Mouse (Mus musculus) lung, adult 2 months (tissue): ENCODE data around the gene Gm10563. TPM values are rescaled to one million over a fixed set of nuclear protein-coding genes. Genes with fewer than 3 reads are reported as not detected.

Experiments used
- DNase-seq: peaks from one replicate; pipeline ENCODE4 v3.0.0; 2022
- H3K4me1 ChIP-seq: fragments of 200-500 bp; 2 replicates; pipeline ENCODE4 v1.6.1; 2011; ENCODE audit warnings: low read length; ENCODE audit not compliant: control insufficient read depth, insufficient read depth
- H3K4me3 ChIP-seq: fragments of 200-500 bp; replicated peaks from 2 replicates; pipeline ENCODE3; 2011; ENCODE audit warnings: low read depth, mild to moderate bottlenecking, control low read depth, low read length; ENCODE audit errors: extremely low read depth
- CTCF ChIP-seq: fragments of 200-500 bp; IDR thresholded peaks from 2 replicates; pipeline ENCODE4 v1.5.1; 2011; ENCODE audit warnings: mild to moderate bottlenecking, low read length, control low read depth; ENCODE audit not compliant: insufficient read depth
- POLR2A ChIP-seq: fragments of 200-500 bp; IDR thresholded peaks from 2 replicates; pipeline ENCODE4 v1.6.1; 2011; ENCODE audit warnings: low read depth, mild to moderate bottlenecking, control low read depth, low read length, borderline replicate concordance; ENCODE audit errors: extremely low read depth
- WGBS: fragments of 180-500 bp; shearing (Covaris S2); methylation state at CpG from one replicate; pipeline ENCODE4 v1.1.7; 2018; 5-methylcytosine and 5-hydroxymethylcytosine counted together
- polyA plus RNA-seq: library from polyadenylated mRNA; depleted of rRNA; stranded (reverse); fragments of >200 nt; gene quantifications from 2 replicates; pipeline ENCODE4 v1.2.3, GENCODE M21; 2012

Gene Gm10563
- polyA plus RNA-seq, 1 experiment: not detected

- TF ChIP-seq CTCF (no peak), POLR2A (no peak)
- peak overlapping the region; percentile 45 for H3K4me3 ChIP-seq
- H3K4me1 ChIP-seq: peaks cover 2% of the 10 kb centered on the region; the same call in 1 of the 2 replicates
- DNase-seq: no peak
- 62% methylated on average over 11 of the region's 11 CpGs for WGBS
Measured at GRCm38 (mm10) chr4:155599901-155600825, 45.0 kb downstream of the Gm10563 start.

- TF ChIP-seq CTCF (no peak), POLR2A (no peak)
- Histone ChIP-seq H3K4me3 (no peak overlapping the region), H3K4me1 (peaks cover 2% of the 10 kb centered on the region; the same call in 1 of the 2 replicates)
- 16% methylated on average over 20 of the region's 20 CpGs for WGBS
- DNase-seq: no peak
Measured at GRCm38 (mm10) chr4:155598536-155598935, 46.7 kb downstream of the Gm10563 start.

- Histone ChIP-seq H3K4me1 (no peaks in the 10 kb centered on the region), H3K4me3 (no peak overlapping the region)
- 72% methylated on average over 5 of the region's 5 CpGs for WGBS
- TF ChIP-seq CTCF (no peak), POLR2A (no peak)
- no peak for DNase-seq
Measured at GRCm38 (mm10) chr4:155596606-155597005, 48.6 kb downstream of the Gm10563 start.

- H3K4me1 ChIP-seq: no peaks in the 10 kb centered on the region
- no peak overlapping the region for H3K4me3 ChIP-seq
- TF ChIP-seq CTCF (no peak), POLR2A (no peak)
- DNase-seq: no peak
- WGBS: 61% methylated on average over 3 of the region's 3 CpGs
Measured at GRCm38 (mm10) chr4:155595777-155596176, 49.4 kb downstream of the Gm10563 start.

GRCm38 (mm10) chr4:155593780-155594179 lies 51.4 kb downstream of the Gm10563 start:
- Histone ChIP-seq H3K4me3 (no peak overlapping the region), H3K4me1 (no peaks in the 10 kb centered on the region)
- TF ChIP-seq POLR2A (no peak), CTCF (no peak)
- no peak for DNase-seq
- WGBS: 27% methylated on average over 1 of the region's 1 CpGs

- DNase-seq: no peak
- Histone ChIP-seq H3K4me1 (no peaks in the 10 kb centered on the region), H3K4me3 (no peak overlapping the region)
- 63% methylated on average over 7 of the region's 7 CpGs for WGBS
- TF ChIP-seq CTCF: no peak
- no peak for TF ChIP-seq POLR2A
Measured at GRCm38 (mm10) chr4:155591012-155591719, 54.0 kb downstream of the Gm10563 start.

- WGBS: 96% methylated on average over 5 of the region's 5 CpGs
Measured at GRCm38 (mm10) chr4:155589356-155589755, 55.9 kb downstream of the Gm10563 start.

GRCm38 (mm10) chr4:155582279-155582905 lies 62.8 kb downstream of the Gm10563 start:
- no peak for TF ChIP-seq POLR2A
- TF ChIP-seq CTCF: no peak
- Histone ChIP-seq H3K4me3 (no peak overlapping the region), H3K4me1 (no peaks in the 10 kb centered on the region; the same call in 1 of the 2 replicates)
- 89% methylated on average over 6 of the region's 6 CpGs for WGBS
- no peak for DNase-seq

More at GRCm38 (mm10) chr4:155589356-155589755, 55.9 kb downstream of the Gm10563 start:
- no peak for DNase-seq
- TF ChIP-seq CTCF: no peak
- TF ChIP-seq POLR2A: no peak
- Histone ChIP-seq H3K4me1 (no peaks in the 10 kb centered on the region), H3K4me3 (no peak overlapping the region)

- TF ChIP-seq POLR2A (no peak), CTCF (peak; percentile 70)
- no peaks in the 10 kb centered on the region; the same call in 1 of the 2 replicates for H3K4me1 ChIP-seq
- DNase-seq: peak; percentile 55
- H3K4me3 ChIP-seq: no peak overlapping the region
- WGBS: 28% methylated on average over 1 of the region's 1 CpGs
Measured at GRCm38 (mm10) chr4:155580420-155580819, 64.8 kb downstream of the Gm10563 start.
